Mouse (Mus musculus) retina, postnatal 1 day (tissue): ENCODE data around the gene Stk36.

Experiments
- DNase-seq: peaks from one replicate; pipeline ENCODE4 v3.0.0-alpha.2; 2012

Gene Stk36

DNA sequence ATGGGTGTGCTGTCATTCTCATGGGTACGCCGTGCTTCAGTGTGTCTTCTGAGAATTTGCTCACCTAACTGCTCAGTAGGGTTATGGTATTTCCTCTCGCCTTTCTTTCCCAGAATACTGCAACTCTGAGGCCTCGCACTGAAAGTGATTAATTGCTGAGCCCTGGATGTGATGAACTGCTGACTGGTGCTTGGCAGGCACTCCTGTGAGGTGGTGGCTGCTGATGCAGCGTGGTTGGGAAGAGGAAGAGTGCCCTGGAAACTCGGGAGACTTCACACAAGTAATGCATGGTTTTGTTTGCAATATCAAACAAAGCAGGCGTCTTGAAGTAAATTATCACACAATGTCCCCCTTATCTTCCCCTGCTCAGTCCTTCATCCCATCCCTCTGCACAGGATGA, 71.5 kb downstream of the Stk36 start:
- no peak for DNase-seq

DNA sequence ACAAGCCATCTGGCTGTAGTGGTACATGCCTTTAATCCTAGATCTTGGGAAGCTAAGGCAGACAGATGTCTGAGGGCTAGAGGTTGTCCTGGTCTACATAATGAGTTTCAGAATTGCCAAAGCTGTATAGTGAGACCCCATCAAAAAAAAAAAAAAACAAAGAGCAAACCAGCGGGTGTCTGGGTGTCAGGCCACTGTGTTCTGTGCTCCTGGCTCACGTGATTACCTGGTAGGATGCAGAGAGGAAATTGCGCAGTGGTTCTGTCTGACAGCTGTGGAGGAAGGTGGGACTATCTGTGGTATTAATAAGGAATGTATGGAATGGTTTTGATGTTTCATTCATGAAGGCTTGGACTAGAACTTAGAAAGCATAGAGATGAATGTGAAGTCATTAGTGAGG, 75.6 kb downstream of the Stk36 start:
- DNase-seq = no peak

DNA sequence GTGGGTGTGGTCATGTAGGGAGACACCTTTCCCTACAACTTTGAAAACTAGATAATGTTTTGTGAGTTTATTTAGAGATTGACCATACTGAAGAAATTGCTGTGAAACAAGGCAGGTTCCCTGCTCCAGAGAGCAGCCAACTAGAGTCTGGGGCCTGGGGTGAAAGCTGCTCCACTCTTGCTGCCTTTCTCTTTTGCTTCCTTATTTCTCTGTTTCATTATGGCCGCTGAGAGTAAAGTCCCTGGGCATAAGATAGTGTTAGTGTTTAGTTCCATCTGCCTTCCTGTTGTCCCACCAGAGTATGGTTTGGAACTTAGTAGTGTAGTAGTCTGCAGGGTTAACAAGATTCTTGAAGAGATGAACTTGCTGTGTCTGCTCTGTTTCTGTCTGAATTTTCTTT, 76.6 kb downstream of the Stk36 start:
- no peak for DNase-seq
